Mouse (Mus musculus) liver, adult 2 months (tissue): ENCODE measurements around the gene Tef. TPM values are rescaled to one million over a fixed set of nuclear protein-coding genes. Genes with fewer than 3 reads are reported as not detected.
A peak's percentile ranks its signal among the peaks of the same experiment; 100 is the strongest.

Experiments used
- DNase-seq: peaks from one replicate; pipeline ENCODE4 v3.0.0-alpha.2; 2011; ENCODE audit warnings: low read depth, low spot score; ENCODE audit errors: extremely low read depth
- H3K27ac ChIP-seq: fragments of 200-500 bp; replicated peaks from 2 replicates; pipeline ENCODE4 v1.5.1; 2012; ENCODE audit warnings: low read depth, mild to moderate bottlenecking, control low read depth, inconsistent platforms, low read length; ENCODE audit not compliant: insufficient read depth
- H3K27me3 ChIP-seq: fragments of 200-500 bp; 2 replicates; pipeline ENCODE4 v1.6.1; 2012; ENCODE audit warnings: mild to moderate bottlenecking, moderate library complexity, low read length, inconsistent platforms; ENCODE audit not compliant: control insufficient read depth, insufficient read depth
- H3K36me3 ChIP-seq: fragments of 200-500 bp; 2 replicates; pipeline ENCODE4 v1.6.1; 2012; ENCODE audit warnings: low read length, inconsistent platforms; ENCODE audit not compliant: control insufficient read depth, insufficient read depth
- H3K4me1 ChIP-seq: fragments of 200-500 bp; 2 replicates; pipeline ENCODE4 v1.6.1; 2011; ENCODE audit warnings: low read length; ENCODE audit not compliant: control insufficient read depth, insufficient read depth
- H3K4me3 ChIP-seq: fragments of 200-500 bp; 2 replicates; pipeline ENCODE4 v1.5.1; 2011; ENCODE audit warnings: low read depth, mild to moderate bottlenecking, control low read depth, low read length, moderate library complexity; ENCODE audit not compliant: insufficient read depth
- H3K79me2 ChIP-seq: fragments of 200-500 bp; 2 replicates; pipeline ENCODE4 v1.6.1; 2012; ENCODE audit warnings: inconsistent platforms, mild to moderate bottlenecking, low read length, moderate library complexity; ENCODE audit not compliant: control insufficient read depth, insufficient read depth
- H3K9ac ChIP-seq: fragments of 200-500 bp; 2 replicates; pipeline ENCODE4 v1.6.1; 2012; ENCODE audit warnings: low read depth, mild to moderate bottlenecking, control low read depth, inconsistent platforms, low read length
- CTCF ChIP-seq: fragments of 200-500 bp; IDR thresholded peaks from 2 replicates; pipeline ENCODE4 v1.5.1; 2011; ENCODE audit warnings: low read depth, low read length, control low read depth
- POLR2A ChIP-seq: fragments of 200-500 bp; IDR thresholded peaks from 2 replicates; pipeline ENCODE4 v1.6.1; 2011; ENCODE audit warnings: low read length, control low read depth; ENCODE audit not compliant: insufficient read depth; ENCODE audit errors: extremely low read depth
- WGBS: fragments of 180-500 bp; shearing (Covaris S2); methylation state at CpG from one replicate; pipeline ENCODE4 v1.1.7; 2018; 5-methylcytosine and 5-hydroxymethylcytosine counted together
- polyA plus RNA-seq: library from polyadenylated mRNA; depleted of rRNA; stranded (reverse); fragments of >200 nt; gene quantifications from 2 replicates; pipeline ENCODE4 v1.2.3, GENCODE M21; 2012
- total RNA-seq: library from RNA; depleted of rRNA; stranded (reverse); fragments of >200 nt; gene quantifications from 2 replicates; pipeline ENCODE4 v1.2.3, GENCODE M21; 2014

The Tef gene
- total and polyA plus RNA-seq, 2 experiments: 34.6 to 156 TPM

GRCm38 (mm10) chr15:81772431-81773120 is 29.6 kb upstream of the Tef start:
- 95% methylated on average over 20 of the region's 20 CpGs for WGBS
- no peak overlapping the region for H3K4me3 ChIP-seq
- no peak overlapping the region for H3K27ac ChIP-seq
- H3K36me3 ChIP-seq: peaks cover 2% of the 10 kb centered on the region; the same call in 1 of the 2 replicates
- TF ChIP-seq CTCF (no peak), POLR2A (no peak)
- H3K9ac ChIP-seq: no peak overlapping the region
- H3K4me1 ChIP-seq: peaks cover 6% of the 10 kb centered on the region; the same call in 1 of the 2 replicates
- no peaks in the 10 kb centered on the region for H3K27me3 ChIP-seq
- H3K79me2 ChIP-seq: no peaks in the 10 kb centered on the region
- no peak for DNase-seq

GRCm38 (mm10) chr15:81774505-81775171 is 27.6 kb upstream of the Tef start:
- Histone ChIP-seq H3K4me1 (peaks cover 6% of the 10 kb centered on the region; the same call in 1 of the 2 replicates), H3K36me3 (0 out of 2 replicates have a peak, but pooled peaks cover 2% of the 10 kb centered on the region), H3K79me2 (no peaks in the 10 kb centered on the region), H3K4me3 (no peak overlapping the region), H3K9ac (no peak overlapping the region), H3K27ac (peak overlapping the region; percentile 2; the same call in 1 of the 2 replicates), H3K27me3 (no peaks in the 10 kb centered on the region)
- TF ChIP-seq POLR2A (no peak), CTCF (no peak)
- DNase-seq: peak; percentile 77
- WGBS: 43% methylated on average over 15 of the region's 15 CpGs

DNA sequence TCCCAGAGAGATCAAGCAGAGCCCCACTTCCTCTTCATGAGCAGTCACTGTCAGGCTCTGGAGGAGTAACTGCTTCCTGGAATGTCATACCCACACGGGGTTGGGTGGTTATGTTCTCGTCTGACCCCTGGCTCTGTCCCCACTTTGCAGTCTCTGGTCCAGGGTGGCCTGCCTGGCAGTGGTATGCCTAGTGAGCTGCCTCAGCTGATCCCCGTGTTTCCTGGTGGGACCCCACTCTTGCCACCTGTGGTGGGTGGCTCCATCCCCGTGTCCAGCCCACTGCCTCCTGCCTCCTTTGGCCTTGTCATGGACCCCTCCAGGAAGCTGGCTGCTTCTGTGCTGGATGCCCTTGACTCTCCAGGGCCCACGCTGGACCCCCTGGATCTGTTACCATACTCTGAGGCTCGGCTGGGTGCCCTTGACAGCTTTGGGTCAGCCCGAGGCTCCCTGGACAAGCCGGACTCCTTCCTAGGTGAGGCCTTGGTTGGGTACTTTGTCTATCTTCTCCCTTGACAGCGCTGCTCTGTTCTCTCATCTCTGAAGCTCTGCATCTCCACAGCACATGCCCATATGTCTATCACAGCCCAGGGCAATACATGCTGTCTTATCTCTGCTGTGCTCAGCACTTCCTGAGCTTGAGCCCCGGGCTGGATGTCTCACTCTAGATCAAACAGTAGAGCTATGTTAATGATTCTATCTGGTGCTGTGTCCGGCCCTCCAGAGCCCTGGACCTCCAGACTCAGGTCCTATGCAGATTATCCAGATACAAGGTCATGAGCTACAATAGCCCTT is 25.4 kb upstream of the Tef start:
- H3K27me3 ChIP-seq: no peaks in the 10 kb centered on the region
- H3K4me1 ChIP-seq: peaks cover 6% of the 10 kb centered on the region; the same call in 1 of the 2 replicates
- no peaks in the 10 kb centered on the region for H3K79me2 ChIP-seq
- no peak overlapping the region for H3K27ac ChIP-seq
- TF ChIP-seq POLR2A (no peak), CTCF (no peak)
- no peak overlapping the region for H3K9ac ChIP-seq
- no peak overlapping the region for H3K4me3 ChIP-seq
- 78% methylated on average over 11 of the region's 11 CpGs for WGBS
- DNase-seq: no peak
- 0 out of 2 replicates have a peak, but pooled peaks cover 2% of the 10 kb centered on the region for H3K36me3 ChIP-seq

- peaks cover 6% of the 10 kb centered on the region; the same call in 1 of the 2 replicates for H3K36me3 ChIP-seq
- no peaks in the 10 kb centered on the region for H3K27me3 ChIP-seq
- no peak overlapping the region for H3K9ac ChIP-seq
- H3K79me2 ChIP-seq: no peaks in the 10 kb centered on the region
- TF ChIP-seq CTCF (no peak), POLR2A (no peak)
- H3K27ac ChIP-seq: no peak overlapping the region
- no peaks in the 10 kb centered on the region for H3K4me1 ChIP-seq
- DNase-seq: no peak
- no peak overlapping the region for H3K4me3 ChIP-seq
- WGBS: 91% methylated on average over 7 of the region's 7 CpGs
Measured at GRCm38 (mm10) chr15:81781816-81782215, 20.4 kb upstream of the Tef start.

GRCm38 (mm10) chr15:81784762-81785161 is 17.5 kb upstream of the Tef start:
- Histone ChIP-seq H3K9ac (no peak overlapping the region), H3K4me1 (no peaks in the 10 kb centered on the region), H3K79me2 (no peaks in the 10 kb centered on the region), H3K4me3 (no peak overlapping the region), H3K27ac (no peak overlapping the region), H3K27me3 (no peaks in the 10 kb centered on the region), H3K36me3 (peaks cover 6% of the 10 kb centered on the region; the same call in 1 of the 2 replicates)
- DNase-seq: no peak
- no peak for TF ChIP-seq POLR2A
- peak; percentile 49; the same call in 1 of the 2 replicates for TF ChIP-seq CTCF
- 68% methylated on average over 5 of the region's 5 CpGs for WGBS
